Mouse (Mus musculus) hindbrain, embryonic 15.5 days (tissue): Measurements from ENCODE around the gene Hhipl1. TPM values are rescaled to one million over a fixed set of nuclear protein-coding genes. Genes with fewer than 3 reads are reported as not detected.

Experiments
- ATAC-seq: fragments of 200-750 bp; cut with Nextera tagmentation; 2 replicates; pipeline ENCODE4 v1.8.0; 2017; ENCODE audit warnings: low read depth, moderate number of reproducible peaks, moderate TSS enrichment; ENCODE audit not compliant: low FRiP score
- H3K27ac ChIP-seq: fragments of 300-500 bp; sonication (generic); replicated peaks from 2 replicates; pipeline ENCODE4 v1.5.1; 2015; ENCODE audit warnings: mild to moderate bottlenecking, inconsistent platforms
- H3K27me3 ChIP-seq: fragments of 300-500 bp; sonication (generic); 2 replicates; pipeline ENCODE4 v1.6.1; 2015; ENCODE audit warnings: control low read depth, inconsistent platforms
- H3K36me3 ChIP-seq: fragments of 300-500 bp; sonication (generic); 2 replicates; pipeline ENCODE4 v1.6.1; 2015; ENCODE audit warnings: control low read depth, inconsistent platforms
- H3K4me1 ChIP-seq: fragments of 300-500 bp; sonication (generic); replicated peaks from 2 replicates; pipeline ENCODE4 v1.6.1; 2015; ENCODE audit warnings: control low read depth, inconsistent platforms
- H3K4me2 ChIP-seq: fragments of 300-500 bp; sonication (generic); 2 replicates; pipeline ENCODE4 v1.6.1; 2015; ENCODE audit warnings: moderate library complexity, mild to moderate bottlenecking, inconsistent platforms
- H3K4me3 ChIP-seq: fragments of 300-500 bp; sonication (generic); 2 replicates; pipeline ENCODE4 v1.5.1; 2015; ENCODE audit warnings: mild to moderate bottlenecking, inconsistent platforms
- H3K9ac ChIP-seq: fragments of 300-500 bp; sonication (generic); 2 replicates; pipeline ENCODE4 v1.6.1; 2015; ENCODE audit warnings: inconsistent platforms
- H3K9me3 ChIP-seq: fragments of 300-500 bp; sonication (generic); 2 replicates; pipeline ENCODE4 v1.6.1; 2016; ENCODE audit warnings: control low read depth, inconsistent platforms
- WGBS: fragments of 180-500 bp; shearing (Covaris S2); methylation state at CpG from one replicate; pipeline ENCODE4 v1.1.7; 2015; 5-methylcytosine and 5-hydroxymethylcytosine counted together
- polyA plus RNA-seq: library from polyadenylated mRNA; unstranded; fragments of >200 nt; fragmentation: Nextera tagmentation; extraction: Ambion mirVana; gene quantifications from 2 replicates; pipeline ENCODE4 v1.2.1, GENCODE M21; 2015

The Hhipl1 gene
- polyA plus RNA-seq, 1 experiment from 2014 or later = 2.7 TPM

- Histone ChIP-seq H3K4me1 (peaks cover 18% of the 10 kb centered on the region), H3K9me3 (no peaks in the 10 kb centered on the region), H3K4me2 (no peak overlapping the region), H3K4me3 (no peak overlapping the region), H3K36me3 (no peaks in the 10 kb centered on the region), H3K9ac (no peak overlapping the region), H3K27ac (no peak overlapping the region), H3K27me3 (no peaks in the 10 kb centered on the region)
- WGBS = 76% methylated on average over 8 of the region's 8 CpGs
- ATAC-seq = no peak
Measured at GRCm38 (mm10) chr12:108305172-108305571, 898 bp upstream of the Hhipl1 start.

DNA sequence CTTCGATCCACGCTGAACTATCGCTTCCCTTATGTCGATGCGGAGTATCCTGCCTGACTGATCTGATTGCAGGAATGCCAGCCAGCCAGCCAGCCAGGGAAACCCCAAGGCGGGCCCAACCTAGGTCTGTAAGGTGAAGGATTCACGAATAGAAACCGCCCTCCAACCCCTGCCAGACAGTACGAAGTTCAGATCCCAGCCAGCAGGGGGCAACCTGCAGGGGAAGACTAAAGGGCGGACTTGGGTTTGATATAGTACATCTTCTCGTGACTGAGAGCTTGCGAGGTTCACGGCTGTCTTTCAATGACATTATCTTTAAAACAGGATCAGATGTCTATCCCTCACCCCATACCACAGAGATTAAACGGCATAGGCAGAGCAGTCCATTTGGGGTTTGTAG, 1.5 kb downstream of the Hhipl1 start:
- Histone ChIP-seq H3K27me3 (no peaks in the 10 kb centered on the region), H3K9me3 (no peaks in the 10 kb centered on the region), H3K4me2 (peak overlapping the region; percentile 98; the same call in 1 of the 2 replicates), H3K9ac (no peak overlapping the region), H3K4me3 (no peak overlapping the region), H3K27ac (no peak overlapping the region), H3K4me1 (peaks cover 18% of the 10 kb centered on the region), H3K36me3 (no peaks in the 10 kb centered on the region)
- WGBS = 30% methylated on average over 14 of the region's 14 CpGs
- no peak for ATAC-seq

- Histone ChIP-seq H3K4me3 (no peak overlapping the region), H3K4me1 (peaks cover 18% of the 10 kb centered on the region), H3K36me3 (no peaks in the 10 kb centered on the region), H3K9me3 (no peaks in the 10 kb centered on the region), H3K4me2 (no peak overlapping the region), H3K27me3 (no peaks in the 10 kb centered on the region), H3K27ac (no peak overlapping the region), H3K9ac (no peak overlapping the region)
- 77% methylated on average over 16 of the region's 16 CpGs for WGBS
- ATAC-seq = no peak
Measured at GRCm38 (mm10) chr12:108308363-108308856, 2.3 kb downstream of the Hhipl1 start.

DNA sequence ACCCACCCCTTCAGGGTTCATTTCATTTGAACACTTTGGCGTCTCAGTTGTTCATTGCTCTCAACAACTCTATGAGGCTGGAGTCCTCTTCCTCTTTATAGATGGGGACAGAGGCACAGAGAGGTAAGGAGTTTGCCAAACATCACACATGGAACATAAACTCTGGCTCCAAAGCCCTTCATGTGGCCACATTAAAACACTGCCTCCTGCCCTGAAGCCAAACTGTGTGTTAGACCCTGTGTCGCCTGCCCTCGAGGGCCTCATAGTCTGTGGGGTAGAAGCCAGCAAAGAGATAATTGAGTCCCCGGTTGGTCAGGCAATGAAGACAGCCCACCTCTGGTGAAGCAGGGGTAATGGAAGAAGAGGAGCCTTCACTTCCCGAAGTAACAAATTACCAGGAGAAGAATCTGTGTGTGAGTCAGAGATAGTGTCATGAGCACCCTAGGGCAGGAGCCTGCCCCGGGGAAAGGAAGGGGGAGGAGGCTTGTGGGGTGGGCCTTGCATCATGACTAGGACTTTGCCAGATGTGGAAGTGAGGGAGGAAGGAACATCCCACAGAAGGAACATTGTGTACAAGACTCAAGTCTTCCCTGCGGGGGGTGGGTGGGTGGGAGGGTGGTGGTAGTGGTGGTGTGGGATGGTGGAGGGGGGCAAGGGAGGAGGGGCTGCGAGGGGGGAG, 3.2 kb downstream of the Hhipl1 start:
- no peak overlapping the region for H3K27ac ChIP-seq
- H3K4me2 ChIP-seq = no peak overlapping the region
- no peaks in the 10 kb centered on the region for H3K27me3 ChIP-seq
- H3K4me3 ChIP-seq = no peak overlapping the region
- H3K36me3 ChIP-seq = no peaks in the 10 kb centered on the region
- ATAC-seq = no peak
- WGBS = 73% methylated on average over 7 of the region's 8 CpGs
- no peaks in the 10 kb centered on the region for H3K9me3 ChIP-seq
- H3K4me1 ChIP-seq = peaks cover 18% of the 10 kb centered on the region
- H3K9ac ChIP-seq = no peak overlapping the region

- H3K9me3 ChIP-seq = no peaks in the 10 kb centered on the region
- H3K27ac ChIP-seq = no peak overlapping the region
- WGBS = 84% methylated on average over 4 of the region's 4 CpGs
- no peak overlapping the region for H3K4me2 ChIP-seq
- H3K4me3 ChIP-seq = no peak overlapping the region
- H3K9ac ChIP-seq = no peak overlapping the region
- no peaks in the 10 kb centered on the region for H3K36me3 ChIP-seq
- H3K4me1 ChIP-seq = peaks cover 18% of the 10 kb centered on the region
- no peaks in the 10 kb centered on the region for H3K27me3 ChIP-seq
- ATAC-seq = no peak
Measured at GRCm38 (mm10) chr12:108310041-108310440, 4.0 kb downstream of the Hhipl1 start.

DNA sequence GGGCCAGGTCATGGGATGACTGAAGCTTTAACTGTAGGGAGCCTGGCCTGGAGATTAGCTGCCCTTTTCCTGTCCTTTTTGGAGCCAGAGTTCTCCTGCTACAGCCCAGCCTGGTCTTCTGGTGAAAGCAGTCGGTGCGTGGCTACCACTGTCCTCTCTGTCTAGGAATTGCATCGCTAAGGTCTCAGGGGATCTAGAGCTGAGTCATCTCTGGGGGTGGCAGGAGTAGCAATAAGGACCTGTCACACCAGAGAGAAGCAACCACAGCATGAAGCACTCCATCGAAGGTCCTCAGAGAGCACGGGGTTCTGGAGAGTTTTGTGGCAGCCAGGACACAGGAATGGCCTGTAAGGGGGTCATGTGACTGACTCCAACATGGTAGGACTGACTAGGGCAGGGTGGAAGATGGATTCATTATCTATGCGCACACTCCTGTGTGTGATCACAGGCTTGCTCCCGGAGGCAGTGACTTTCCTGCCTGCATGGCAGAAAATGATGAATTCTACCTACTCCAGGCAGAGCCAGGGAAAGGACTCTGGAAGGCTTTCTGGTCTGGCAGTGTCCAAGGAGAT, 4.5 kb downstream of the Hhipl1 start:
- WGBS = 75% methylated on average over 7 of the region's 7 CpGs

DNA sequence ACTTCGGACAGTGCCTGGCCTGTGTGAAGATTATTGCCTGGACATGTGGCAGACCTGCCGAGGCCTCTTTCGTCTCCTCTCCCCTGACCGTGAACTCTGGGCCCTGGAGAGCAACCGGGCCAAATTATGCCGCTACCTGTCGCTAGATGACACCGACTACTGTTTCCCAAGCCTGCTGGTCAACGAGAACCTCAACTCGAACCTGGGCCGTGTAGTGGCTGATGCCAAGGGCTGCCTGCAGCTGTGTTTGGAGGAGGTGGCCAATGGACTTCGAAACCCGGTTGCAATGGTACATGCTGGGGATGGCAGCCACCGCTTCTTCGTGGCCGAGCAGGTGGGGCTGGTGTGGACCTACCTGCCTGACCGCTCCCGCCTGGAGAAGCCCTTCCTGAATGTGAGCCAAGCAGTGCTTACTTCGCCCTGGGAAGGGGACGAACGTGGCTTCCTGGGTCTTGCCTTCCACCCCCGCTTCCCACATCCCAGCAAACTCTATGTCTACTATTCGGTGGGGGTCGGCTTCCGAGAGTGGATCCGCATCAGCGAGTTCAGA, 5.7 kb downstream of the Hhipl1 start:
- Histone ChIP-seq H3K9ac (no peak overlapping the region), H3K4me2 (no peak overlapping the region), H3K36me3 (no peaks in the 10 kb centered on the region), H3K27me3 (no peaks in the 10 kb centered on the region), H3K27ac (no peak overlapping the region), H3K9me3 (no peaks in the 10 kb centered on the region), H3K4me3 (no peak overlapping the region), H3K4me1 (peaks cover 7% of the 10 kb centered on the region)
- WGBS = 86% methylated on average over 27 of the region's 27 CpGs
- no peak for ATAC-seq

More for the DNA sequence above, 4.5 kb downstream of the Hhipl1 start:
- Histone ChIP-seq H3K4me1 (peaks cover 17% of the 10 kb centered on the region), H3K4me2 (no peak overlapping the region), H3K36me3 (no peaks in the 10 kb centered on the region), H3K27me3 (no peaks in the 10 kb centered on the region), H3K4me3 (no peak overlapping the region), H3K27ac (no peak overlapping the region), H3K9ac (no peak overlapping the region), H3K9me3 (no peaks in the 10 kb centered on the region)
- ATAC-seq = no peak

DNA sequence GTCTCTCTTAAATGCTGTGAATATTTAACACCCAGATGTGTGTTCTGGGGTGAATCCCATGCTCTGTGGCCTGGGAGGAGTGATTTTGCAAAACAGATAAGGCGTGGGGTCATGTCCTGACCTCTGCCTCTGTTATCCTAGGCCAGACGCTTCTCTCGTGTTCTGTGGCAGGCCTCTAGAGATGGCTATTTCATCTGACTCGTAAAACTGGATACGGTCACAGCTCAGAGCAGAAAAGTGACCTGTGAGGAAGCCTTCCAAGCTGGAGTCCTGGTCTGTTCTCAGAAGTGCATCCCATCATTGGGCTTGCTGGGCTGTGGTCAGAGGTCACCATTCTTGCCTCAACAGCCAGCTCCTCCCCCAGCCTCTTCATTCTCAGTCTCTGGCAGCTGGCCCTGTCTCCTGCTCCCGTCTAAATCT, 6.4 kb downstream of the Hhipl1 start:
- 32% methylated on average over 6 of the region's 6 CpGs for WGBS
- Histone ChIP-seq H3K27me3 (no peaks in the 10 kb centered on the region; the same call in 1 of the 2 replicates), H3K9me3 (no peaks in the 10 kb centered on the region), H3K36me3 (no peaks in the 10 kb centered on the region), H3K4me2 (no peak overlapping the region), H3K4me3 (no peak overlapping the region), H3K27ac (no peak overlapping the region), H3K4me1 (0 out of 2 replicates have a peak, but pooled peaks cover 5% of the 10 kb centered on the region), H3K9ac (no peak overlapping the region)
- no peak for ATAC-seq

GRCm38 (mm10) chr12:108313244-108313772, 7.2 kb downstream of the Hhipl1 start:
- peaks cover 6% of the 10 kb centered on the region for H3K27me3 ChIP-seq
- no peak overlapping the region for H3K4me3 ChIP-seq
- no peak for ATAC-seq
- no peak overlapping the region for H3K27ac ChIP-seq
- WGBS = 86% methylated on average over 1 of the region's 1 CpGs
- H3K4me1 ChIP-seq = peaks cover 13% of the 10 kb centered on the region
- H3K36me3 ChIP-seq = no peaks in the 10 kb centered on the region
- no peak overlapping the region for H3K9ac ChIP-seq
- H3K9me3 ChIP-seq = no peaks in the 10 kb centered on the region
- H3K4me2 ChIP-seq = no peak overlapping the region

GRCm38 (mm10) chr12:108315818-108316217, 9.7 kb downstream of the Hhipl1 start:
- WGBS = 62% methylated on average over 10 of the region's 10 CpGs
- peaks cover 27% of the 10 kb centered on the region for H3K4me1 ChIP-seq

GRCm38 (mm10) chr12:108316655-108317054, 10.6 kb downstream of the Hhipl1 start:
- Histone ChIP-seq H3K4me1 (peaks cover 27% of the 10 kb centered on the region), H3K9ac (no peak overlapping the region)
- WGBS = 25% methylated on average over 6 of the region's 6 CpGs

More at GRCm38 (mm10) chr12:108315818-108316217, 9.7 kb downstream of the Hhipl1 start:
- Histone ChIP-seq H3K36me3 (no peaks in the 10 kb centered on the region), H3K4me2 (no peak overlapping the region), H3K4me3 (no peak overlapping the region), H3K27me3 (peaks cover 27% of the 10 kb centered on the region), H3K9ac (no peak overlapping the region), H3K27ac (no peak overlapping the region), H3K9me3 (no peaks in the 10 kb centered on the region)
- ATAC-seq = no peak

DNA sequence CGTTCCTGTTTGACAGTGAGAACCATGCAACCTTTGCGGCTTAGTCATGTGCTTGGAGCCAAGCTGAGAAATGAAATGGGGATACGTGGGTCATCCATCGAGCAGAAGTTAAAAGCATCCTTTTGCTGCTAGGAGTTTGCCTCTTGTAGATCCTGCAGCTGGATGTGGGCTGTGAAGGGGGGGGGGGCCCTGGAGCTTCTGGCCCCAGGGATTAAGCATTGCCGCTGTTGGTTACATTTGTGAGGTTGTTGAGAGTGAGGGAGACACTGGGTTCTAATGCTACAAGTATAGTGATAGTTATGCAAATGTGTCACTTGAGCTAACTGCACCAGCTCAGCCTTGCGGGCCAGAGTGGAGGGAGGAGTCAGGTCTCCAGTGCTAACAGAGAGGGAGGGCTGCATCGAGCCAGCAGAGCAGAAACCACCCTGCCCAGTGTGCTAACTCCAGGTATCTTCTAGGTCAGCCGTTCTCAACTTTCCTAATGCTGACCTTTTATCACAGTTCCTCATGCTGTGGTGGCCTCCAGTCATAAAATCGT, 11.2 kb downstream of the Hhipl1 start:
- no peaks in the 10 kb centered on the region for H3K9me3 ChIP-seq
- H3K27me3 ChIP-seq = peaks cover 27% of the 10 kb centered on the region
- no peak overlapping the region for H3K9ac ChIP-seq

More at GRCm38 (mm10) chr12:108316655-108317054, 10.6 kb downstream of the Hhipl1 start:
- Histone ChIP-seq H3K36me3 (no peaks in the 10 kb centered on the region), H3K4me3 (no peak overlapping the region), H3K9me3 (no peaks in the 10 kb centered on the region), H3K4me2 (no peak overlapping the region), H3K27ac (no peak overlapping the region), H3K27me3 (peaks cover 27% of the 10 kb centered on the region)
- ATAC-seq = no peak

More for the DNA sequence above, 11.2 kb downstream of the Hhipl1 start:
- WGBS = 11% methylated on average over 9 of the region's 9 CpGs
- Histone ChIP-seq H3K4me1 (peaks cover 27% of the 10 kb centered on the region), H3K4me2 (no peak overlapping the region), H3K36me3 (no peaks in the 10 kb centered on the region), H3K4me3 (no peak overlapping the region), H3K27ac (no peak overlapping the region)
- ATAC-seq = no peak
